Mouse (Mus musculus): ENCODE results near the gene Fam209.

Fam209 gene

DNA sequence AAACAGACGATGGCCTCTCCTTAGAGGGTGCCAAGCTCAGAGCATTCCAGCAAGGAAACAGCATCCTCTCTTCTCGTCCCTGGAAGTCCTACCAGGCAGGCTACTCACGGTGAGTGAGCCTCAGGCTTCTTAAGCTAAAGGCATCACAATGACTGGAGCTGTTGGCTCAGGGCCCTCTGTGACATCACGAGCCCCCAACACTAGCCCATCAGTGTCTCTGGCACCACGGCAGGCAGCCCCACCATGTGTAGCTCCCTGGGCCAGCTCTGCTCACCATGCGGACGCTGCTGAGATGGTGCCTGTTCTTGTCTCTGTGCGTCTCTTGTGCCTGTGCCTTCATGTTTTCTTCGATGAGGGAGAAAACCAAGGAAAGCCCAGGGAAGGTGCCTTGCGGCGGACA, at the start of gene Fam209:
TSS of gene Fam209 (plus strand) at position 203 of the 400 bp plus-strand sequence.
- DNase-seq (ENCODE audit: low spot score in 2 of 2), result no peak

DNA sequence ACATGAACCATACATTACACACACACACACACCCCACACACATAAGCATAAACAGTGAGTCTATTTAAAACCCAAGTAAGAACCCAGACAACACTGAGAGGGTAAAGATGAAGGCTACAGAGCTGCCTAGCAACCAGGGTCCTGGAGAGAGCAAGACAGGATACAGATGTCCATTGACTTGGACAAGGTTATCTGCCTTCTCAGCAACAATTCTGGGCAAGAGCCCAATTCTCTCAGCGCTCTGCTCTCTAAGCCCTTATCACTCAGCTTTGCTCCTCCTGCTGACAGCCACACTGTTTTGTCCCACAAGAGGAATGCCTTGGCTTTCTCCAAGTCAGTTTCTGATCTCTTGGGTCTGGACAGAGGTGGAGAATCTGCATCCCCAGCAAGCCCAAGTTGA, 41.7 kb upstream of the Fam209 start:
- DNase-seq (ENCODE audit: low spot score in 2 of 2), result no peak

DNA sequence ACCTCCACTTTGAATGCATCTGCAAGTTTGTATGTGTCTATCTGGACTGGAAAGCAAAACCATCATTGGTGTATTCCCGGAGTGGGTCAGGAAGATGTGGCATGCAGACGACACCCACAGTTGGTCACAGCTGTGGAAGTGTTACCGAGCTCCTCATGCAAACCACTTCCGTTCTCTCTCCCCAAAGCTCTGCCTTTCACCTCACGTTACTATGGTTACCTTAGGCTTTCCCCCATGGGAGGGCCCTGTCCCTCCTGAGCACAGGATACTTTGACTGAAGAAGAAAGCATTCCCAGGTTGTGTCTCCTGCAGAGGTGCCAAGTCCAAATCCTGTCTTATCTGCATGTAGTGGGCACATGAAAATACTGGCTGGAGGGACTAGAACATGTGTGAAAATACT, 38.6 kb upstream of the Fam209 start:
- DNase-seq (ENCODE audit: low spot score in 2 of 2), result peak; percentile 75 to 82

DNA sequence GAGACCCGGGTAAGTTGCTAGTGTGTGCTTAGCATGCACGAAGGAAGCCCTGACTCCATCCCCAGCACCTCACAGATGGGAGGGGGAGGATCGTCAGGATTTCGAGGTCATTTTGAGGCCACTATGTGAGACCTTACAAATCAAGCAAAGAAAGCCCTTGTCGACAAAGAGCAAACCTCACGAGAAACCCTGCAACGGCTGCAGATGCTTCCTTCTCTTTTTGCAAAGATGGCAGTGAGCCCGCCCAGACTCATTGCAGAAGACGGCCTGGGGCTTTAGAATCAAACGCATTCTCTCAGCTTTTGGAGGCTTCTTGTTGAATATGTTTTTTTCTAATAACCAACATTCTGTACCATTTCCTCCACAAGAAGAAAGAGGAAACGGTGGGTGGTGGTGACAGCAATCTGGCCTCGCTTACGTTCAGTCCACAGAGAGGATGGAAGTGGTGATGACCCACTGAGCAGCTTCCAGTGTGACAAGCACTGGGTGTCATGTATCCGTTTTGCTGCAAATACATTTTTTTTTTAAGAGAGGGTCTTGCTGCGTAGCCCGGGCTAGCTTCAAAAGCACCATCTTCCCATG, 34.9 kb upstream of the Fam209 start:
- DNase-seq (ENCODE audit: low spot score in 2 of 2), result no peak

DNA sequence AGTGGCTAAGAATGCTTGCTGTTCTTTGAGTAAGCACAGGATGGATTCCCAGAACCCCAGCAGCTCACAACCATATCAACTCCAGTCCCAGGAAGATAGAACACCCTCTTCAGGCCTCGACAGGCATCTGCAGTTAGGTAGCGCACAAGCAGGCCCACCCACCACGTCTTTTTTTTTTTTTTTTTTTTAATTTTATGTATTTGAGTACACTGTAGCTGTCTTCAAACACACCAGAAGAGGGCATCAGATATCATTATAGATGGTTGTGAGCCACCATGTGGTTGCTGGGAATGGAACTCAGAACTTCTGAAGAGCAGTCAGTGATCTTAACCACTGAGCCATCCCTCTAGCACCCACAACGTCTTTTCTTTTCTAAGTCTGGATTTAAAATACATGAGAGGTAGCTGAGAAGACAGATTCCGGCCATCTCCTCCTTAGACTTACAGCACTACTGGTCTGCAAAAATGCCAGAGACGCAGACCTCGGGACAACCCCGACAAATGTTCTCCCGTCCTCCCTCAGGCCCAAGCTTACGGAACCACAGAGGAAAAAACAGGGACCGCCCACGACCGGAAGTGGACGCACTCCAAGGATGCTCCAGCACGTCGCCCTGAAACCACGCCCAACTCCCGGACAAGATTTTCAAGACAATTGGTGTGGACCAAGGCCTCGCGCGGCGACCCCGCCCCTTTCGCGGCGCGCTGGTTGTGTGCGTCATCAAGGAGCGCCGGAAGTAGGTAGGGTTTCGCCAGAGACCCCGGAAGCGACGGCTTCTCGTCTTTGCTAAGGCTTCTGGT, 32.3 kb upstream of the Fam209 start, which contains the start of gene Rtf2:
TSS of gene Rtf2 (plus strand) at position 714 of the 797 bp plus-strand sequence.
- DNase-seq (ENCODE audit: low spot score in 2 of 2), result peak; percentile 94 to 98

DNA sequence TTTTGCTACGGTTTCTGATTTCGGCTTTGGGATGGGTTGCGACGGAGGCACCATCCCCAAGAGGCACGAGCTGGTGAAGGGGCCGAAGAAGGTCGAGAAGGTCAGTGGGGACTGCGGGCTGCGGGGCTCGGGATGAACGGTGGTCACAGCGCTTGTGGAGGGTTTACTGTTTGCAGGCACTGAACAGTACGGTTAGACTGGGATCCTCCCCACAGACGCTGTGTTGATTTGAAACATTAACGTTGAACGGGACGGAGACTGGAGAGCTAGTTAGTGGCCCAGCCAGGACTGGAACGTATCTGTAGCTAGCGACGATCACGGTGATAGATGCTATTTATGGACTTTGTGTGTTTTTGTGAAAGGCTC, 31.7 kb upstream of the Fam209 start:
- no peak for DNase-seq (ENCODE audit: low spot score in 2 of 2)

DNA sequence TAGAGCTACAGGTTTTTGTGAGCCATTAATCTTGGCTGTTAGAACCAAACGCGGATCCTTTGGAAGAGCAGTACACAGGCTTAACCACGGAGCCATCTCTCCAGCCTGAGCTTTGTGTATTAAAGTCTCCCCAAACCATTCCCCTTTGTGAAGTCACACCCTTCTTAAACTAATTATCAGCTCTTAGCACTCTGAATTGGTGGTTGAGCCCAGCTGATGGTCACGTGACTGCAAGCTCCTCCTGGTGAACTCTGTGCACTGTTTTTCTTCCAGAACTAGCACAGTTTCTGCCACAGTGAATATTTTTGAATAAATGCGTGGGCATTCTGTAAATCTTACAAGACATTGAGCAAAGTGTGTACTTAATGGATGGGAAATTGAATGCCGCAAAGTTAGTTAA, 31.1 kb upstream of the Fam209 start:
- no peak for DNase-seq (ENCODE audit: low spot score in 2 of 2)

DNA sequence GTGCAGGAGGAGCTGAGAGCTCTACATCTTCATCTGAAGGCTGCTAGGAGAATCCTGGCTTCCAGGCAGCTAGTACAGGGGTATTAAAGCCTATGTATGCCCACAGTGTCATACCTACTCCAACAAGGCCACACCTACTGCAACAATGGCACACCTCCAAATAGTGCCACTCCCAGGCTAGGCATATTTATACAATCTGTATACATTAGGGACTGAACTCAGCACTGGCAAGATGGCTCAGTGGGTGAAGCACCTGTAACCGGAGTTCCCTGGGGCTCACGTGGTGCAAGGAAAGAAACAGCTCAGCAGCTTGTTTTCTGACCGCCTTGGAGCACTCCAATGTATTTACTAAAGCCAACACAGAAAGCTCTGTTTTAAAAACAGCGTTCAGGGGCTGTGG, 26.7 kb upstream of the Fam209 start:
- DNase-seq (ENCODE audit: low spot score in 2 of 2), result no peak

DNA sequence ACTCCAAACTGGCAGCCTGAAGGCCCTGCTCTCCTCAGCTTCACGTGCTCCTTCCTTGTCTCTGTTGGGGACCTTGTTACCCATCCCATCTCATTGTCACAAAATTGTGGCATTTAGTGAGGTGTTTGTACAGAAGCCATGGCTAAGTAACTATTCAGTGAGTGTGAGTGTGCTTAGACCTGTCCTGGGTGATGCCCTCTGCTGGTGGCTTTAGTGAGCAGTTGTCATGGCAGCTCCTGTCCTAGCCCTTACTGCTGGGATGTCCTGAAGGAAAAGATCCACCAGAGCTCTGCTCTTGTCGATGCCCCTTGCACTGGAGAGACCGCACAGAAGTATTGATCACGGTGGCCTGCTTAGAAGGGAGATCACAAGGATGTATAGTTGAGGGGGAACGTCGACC, 25.0 kb upstream of the Fam209 start:
- DNase-seq (ENCODE audit: low spot score in 2 of 2), result peak; percentile 27 to 54

DNA sequence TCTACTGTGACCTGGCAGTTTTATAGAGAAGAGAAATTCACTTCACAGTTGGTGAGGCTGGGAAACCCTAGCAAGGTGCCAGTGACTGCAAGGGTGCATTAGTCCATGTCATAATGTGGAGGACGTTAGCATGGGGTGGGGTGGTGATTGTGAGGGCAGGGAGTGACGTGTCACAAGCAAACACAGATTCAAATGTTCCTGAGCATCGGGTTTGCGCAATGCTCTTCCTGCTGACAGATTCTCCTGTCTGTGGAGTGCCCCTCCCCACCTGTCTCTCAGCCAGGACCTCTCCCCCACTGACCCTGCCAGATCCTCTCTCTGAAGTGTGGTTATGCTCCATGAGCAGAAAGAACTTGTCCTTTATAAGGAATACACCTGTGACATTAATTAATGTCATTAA, 24.0 kb upstream of the Fam209 start:
- no peak for DNase-seq (ENCODE audit: low spot score in 2 of 2)

DNA sequence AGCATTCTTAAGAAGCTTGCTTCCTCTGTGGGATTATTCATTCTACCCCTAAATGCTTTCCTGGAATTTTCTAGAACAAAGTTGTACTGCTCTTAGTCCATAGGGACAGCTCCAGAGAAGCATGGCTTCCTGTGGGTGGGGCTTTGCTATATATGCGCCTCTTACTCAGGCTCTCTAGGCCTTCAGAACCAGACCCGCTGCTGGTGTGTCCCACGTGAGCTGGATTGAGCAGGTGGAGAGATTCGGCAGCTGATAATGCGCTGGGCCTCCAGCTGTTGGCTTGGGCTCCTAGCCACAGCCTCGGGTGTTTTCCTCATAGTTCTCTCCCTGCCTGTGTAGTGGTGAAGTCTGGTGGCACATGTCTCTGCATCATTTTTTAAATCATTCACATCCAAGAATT, 21.7 kb upstream of the Fam209 start:
- peak; percentile 27 to 41 for DNase-seq (ENCODE audit: low spot score in 2 of 2)

DNA sequence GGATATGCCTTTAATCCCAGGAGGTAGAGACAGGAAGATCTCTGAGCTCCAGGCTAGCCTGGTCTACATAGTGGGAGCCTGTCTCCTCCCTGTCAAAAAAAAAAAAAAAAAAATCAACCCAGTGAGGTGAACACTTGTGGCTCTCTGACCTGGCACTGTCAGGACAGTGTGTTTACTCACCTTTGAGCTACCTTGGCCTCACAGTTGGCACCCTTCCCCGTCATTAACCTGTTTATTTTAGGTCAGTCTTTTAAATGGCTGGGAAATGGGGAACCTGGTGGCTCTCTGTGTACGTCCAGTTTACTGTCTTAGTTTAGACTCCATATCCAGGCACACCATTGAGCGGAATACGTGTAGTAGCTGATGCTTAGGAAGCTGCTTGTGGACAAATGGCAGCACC, 20.3 kb upstream of the Fam209 start:
- no peak for DNase-seq (ENCODE audit: low spot score in 2 of 2)

DNA sequence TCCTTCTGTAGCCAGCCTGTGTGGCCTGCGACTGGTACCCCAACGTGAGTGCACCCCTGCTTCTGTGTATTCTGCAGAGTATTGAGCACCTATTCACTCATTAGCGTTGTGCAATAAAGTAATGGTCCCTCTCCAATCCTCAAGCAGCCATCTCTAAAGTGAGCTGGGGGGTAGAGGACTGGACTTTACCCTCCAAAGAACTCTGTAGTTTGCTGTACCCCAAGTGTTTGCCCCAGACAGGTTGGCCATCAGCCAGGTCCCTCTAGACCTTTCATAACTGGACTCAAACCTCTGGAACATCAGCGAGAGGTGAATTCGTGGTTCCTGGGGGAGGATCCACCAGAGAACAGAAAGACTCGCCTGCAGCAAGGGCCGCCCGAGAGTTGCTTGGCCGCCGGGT, 19.9 kb upstream of the Fam209 start:
- DNase-seq (ENCODE audit: low spot score in 2 of 2), result no peak

DNA sequence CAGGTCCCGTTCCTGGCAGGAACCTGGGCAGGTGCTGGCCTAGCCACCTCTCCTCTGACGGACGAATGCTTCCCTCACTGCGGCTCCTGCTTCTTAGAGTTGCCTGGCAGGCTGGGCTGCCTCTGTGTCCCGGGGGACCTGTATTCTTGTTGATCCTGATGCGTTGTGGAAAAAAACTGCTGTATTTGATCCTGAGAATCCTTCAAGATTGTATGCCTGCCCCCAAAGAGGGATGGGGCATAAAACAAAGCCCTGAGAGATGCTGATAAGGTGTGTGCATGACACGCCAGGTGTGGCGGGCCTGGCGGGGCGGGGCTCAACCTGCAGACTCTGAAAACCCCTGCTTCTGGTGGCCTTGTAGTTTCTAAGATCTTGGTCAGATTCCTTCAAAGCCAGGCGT, 13.8 kb upstream of the Fam209 start, which contains the start of gene Gcnt7:
TSS of gene Gcnt7 (minus strand) at position 101 of the 400 bp plus-strand sequence.
- DNase-seq (ENCODE audit: low spot score in 2 of 2), result no peak

DNA sequence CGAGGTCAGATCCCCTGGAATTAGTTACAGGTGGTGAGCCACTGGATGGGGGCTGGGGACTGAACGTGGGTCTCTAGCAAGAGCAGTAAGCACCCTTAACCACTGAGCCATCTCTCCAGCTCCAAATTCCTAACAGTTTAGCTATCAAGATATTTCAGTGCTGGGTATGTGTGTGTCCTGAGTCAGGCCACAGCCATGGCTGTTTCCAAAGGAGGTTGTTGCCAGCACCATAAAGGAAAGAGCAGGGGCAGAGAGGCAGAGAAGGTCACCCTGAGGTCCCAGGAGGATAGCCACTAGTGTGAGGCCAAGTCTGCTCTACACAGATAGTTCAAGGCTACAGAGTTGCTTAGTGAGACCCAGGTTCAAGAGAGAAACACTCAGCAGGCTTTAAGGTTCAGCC, 11.7 kb upstream of the Fam209 start:
- DNase-seq (ENCODE audit: low spot score in 2 of 2), result no peak

DNA sequence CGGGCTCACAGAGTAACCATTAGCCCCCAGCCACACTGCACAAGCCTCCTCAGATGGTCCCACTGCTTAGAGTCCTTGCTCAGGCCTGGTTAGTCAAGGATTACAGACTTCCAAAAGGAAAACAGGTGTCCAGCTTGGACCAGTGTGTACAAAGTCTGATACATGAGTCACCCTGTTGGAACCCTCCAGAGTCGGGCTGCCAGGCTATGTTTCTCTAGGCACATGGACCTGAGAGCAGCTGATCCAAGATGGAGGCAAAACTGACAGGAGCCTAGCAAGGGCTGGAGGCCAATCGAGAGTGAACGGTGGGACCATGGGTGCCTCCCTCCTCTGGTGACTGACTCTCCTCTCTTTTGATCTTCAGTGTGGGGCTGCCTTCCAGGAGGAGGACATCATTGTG, 9.5 kb upstream of the Fam209 start:
- no peak for DNase-seq (ENCODE audit: low spot score in 2 of 2)

DNA sequence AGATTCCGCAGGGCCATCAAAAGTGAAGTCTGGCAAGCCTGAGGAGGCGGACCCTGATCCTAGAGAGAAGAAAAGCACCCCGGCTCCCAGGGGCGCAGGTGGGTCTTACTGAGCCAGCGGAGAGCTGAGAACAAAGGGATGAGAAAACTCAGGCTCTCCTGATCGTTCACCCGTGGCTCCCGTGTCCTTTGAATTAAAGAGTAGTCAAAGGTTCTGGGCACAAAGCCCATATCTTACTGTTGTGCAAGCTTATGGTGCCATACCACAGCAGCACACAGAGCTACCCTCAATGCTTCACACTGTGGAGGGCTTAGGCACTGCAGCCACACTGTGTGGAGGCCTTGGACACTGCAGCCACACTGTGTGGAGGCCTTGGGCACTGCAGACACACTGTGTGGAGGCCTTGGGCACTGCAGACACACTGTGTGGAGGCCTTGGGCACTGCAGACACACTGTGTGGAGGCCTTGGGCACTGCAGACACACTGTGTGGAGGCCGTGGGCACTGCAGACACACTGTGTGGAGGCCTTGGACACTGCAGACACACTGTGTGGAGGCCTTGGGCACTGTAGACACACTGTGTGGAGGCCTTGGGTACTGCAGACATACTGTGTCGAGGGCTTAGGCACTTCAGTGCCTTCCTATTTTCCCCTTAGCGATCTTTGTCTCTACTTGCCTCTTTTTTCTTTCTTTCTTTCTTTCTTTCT, 5.7 kb upstream of the Fam209 start:
- no peak for DNase-seq (ENCODE audit: low spot score in 2 of 2)

DNA sequence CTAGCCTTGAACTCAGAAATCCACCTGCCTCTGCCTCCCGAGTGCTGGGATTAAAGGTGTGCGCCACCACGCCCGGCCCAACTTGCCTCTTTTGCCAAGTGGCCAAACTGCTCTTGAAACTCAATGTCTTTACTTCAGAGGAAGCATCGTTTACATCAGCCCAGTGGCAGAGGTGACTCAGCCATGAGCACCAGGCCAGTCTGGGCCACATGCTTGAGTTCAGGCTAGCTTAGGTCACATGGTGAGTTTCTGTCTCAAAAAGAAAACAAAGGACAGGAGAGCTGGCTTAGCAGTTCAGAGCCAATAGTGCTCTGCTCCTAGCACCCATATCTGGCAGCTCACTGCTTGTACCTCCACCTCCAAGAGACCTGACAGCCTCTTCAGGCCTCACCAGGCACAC, 5.1 kb upstream of the Fam209 start:
- no peak for DNase-seq (ENCODE audit: low spot score in 2 of 2)

DNA sequence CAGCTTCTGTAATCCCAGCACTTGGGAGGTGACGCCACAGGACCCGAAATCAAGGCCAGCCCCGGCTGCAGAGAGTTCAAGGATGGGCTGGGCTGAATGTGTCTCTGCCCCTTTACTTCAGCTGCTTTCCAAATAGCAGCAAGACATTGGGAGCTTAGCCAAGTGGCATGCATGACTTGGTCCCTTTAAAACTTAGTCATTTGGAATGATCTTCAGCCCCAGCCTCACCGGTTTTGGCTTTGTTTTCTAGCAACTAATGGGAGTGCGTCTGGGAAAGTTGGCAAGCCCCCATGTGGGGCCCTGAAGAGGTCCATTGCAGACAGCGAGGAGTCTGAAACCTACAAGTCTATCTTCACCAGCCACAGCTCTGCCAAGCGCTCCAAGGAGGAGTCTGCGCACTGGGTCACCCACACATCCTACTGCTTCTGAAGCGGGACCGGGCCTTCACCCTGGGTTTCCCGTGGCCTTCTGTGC, 3.9 kb upstream of the Fam209 start:
- DNase-seq (ENCODE audit: low spot score in 2 of 2), result no peak

DNA sequence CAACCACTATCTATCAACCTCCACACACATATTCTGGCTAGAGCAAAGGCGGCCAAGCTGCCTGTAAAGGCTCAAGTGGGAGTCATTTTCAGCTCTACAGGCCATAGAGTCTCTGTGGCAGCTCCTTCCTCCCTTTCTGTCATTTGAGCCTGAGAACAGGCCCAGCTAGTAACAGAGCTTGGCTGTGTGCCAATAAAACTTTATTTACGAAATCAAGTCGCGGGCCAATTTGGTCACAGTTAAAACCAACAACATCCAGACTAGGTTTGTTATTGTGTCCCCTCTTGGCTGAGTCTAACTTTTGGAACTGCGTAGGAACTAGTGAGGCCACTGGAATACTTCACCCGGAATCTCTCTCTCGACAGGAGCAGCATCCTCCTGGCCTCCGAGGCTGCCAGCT, 1.3 kb downstream of the Fam209 start:
- no peak for DNase-seq (ENCODE audit: low spot score in 2 of 2)

DNA sequence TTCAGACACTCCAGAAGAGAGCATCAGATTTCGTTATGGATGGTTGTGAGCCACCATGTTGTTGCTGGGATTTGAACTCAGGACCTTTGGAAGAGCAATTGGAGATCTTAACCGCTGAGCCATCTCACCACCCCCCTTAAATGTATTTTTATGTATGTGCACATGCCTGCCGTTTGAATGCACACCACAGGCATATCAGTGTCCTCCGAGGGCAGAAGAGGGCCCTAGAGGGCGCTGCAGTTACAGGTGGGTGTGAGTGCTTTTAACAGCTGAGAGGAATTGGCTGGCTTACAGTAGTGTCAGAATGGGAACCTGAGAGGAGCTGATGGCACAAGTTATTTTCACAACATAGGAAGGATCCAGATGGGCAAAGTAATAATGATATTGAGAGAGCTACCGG, 2.6 kb downstream of the Fam209 start:
- peak; percentile 38 to 67 for DNase-seq (ENCODE audit: low spot score in 2 of 2)

DNA sequence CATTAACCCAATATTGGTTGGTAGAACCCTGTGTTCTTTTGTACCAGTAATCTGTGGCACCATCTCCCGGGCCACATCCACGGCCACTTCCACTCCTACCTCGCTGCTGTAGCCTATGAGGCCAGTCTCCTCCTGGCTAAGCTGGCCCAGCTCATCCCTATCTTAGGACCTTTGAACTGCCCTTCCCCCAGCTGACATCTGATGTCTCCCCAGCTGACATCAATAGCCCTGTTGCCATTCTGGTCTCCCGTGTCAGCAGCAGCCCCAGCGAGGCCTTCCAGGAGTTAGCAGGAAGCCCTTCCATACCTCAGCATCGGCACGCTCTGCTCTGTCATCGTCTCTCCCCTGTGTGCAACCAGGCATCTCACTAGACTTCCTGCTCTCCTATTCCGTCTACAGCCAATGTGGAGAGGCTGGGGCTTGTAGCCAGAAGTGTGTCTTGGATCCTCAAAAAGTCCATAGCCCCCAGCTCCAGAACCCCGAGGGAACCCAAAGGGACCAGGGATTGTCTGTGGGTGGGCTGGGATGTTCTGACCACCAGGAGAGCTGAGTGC, 4.5 kb downstream of the Fam209 start:
- DNase-seq (ENCODE audit: low spot score in 2 of 2), result no peak

DNA sequence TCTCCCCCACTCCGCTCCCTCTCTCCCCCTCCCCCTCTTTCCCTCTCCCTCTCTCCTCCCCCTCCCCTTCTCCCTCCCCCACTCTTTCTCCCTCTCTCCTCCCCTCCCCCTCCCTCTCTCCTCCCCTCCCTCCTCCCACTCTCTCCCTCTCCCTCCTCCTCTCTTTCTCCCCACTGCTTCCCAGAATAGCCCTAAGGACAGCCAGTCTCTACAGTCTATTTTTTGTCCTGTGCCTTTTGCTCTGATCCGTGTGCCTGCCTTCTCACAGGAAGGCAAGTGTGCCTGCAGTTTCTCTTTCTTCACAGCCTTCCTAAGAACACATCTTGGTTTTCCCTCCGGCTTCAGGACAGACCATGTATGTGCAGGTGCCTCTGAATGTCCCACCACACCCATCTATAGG, 5.0 kb downstream of the Fam209 start:
- no peak for DNase-seq (ENCODE audit: low spot score in 2 of 2)

Data from thymus, postnatal 10 days (tissue).